Mouse (Mus musculus) neural tube, embryonic 14.5 days (tissue): ENCODE measurements around the gene Mob2. TPM values are rescaled to one million over a fixed set of nuclear protein-coding genes. Genes with fewer than 3 reads are reported as not detected.
A peak's percentile ranks its signal among the peaks of the same experiment; 100 is the strongest.

Experiments used
- ATAC-seq: fragments of 200-750 bp; cut with Nextera tagmentation; 2 replicates; pipeline ENCODE4 v1.8.0; 2017; ENCODE audit warnings: low read depth, mild to moderate bottlenecking, moderate TSS enrichment, moderate library complexity
- H3K27ac ChIP-seq: fragments of 300-500 bp; sonication (generic); 2 replicates; pipeline ENCODE4 v1.5.1; 2014; ENCODE audit warnings: low read depth, mild to moderate bottlenecking, control low read depth, low read length, moderate library complexity, mixed read lengths
- H3K27me3 ChIP-seq: fragments of 300-500 bp; sonication (generic); 2 replicates; pipeline ENCODE4 v1.6.1; 2014; ENCODE audit warnings: low read length; ENCODE audit not compliant: control insufficient read depth, insufficient read depth
- H3K36me3 ChIP-seq: fragments of 300-500 bp; sonication (generic); 2 replicates; pipeline ENCODE4 v1.6.1; 2014; ENCODE audit warnings: low read length, mixed read lengths; ENCODE audit not compliant: control insufficient read depth, insufficient read depth
- H3K4me1 ChIP-seq: fragments of 300-500 bp; sonication (generic); 2 replicates; pipeline ENCODE4 v1.6.1; 2014; ENCODE audit warnings: low read length; ENCODE audit not compliant: control insufficient read depth, insufficient read depth
- H3K4me2 ChIP-seq: fragments of 300-500 bp; sonication (generic); 2 replicates; pipeline ENCODE4 v1.6.1; 2014; ENCODE audit warnings: mild to moderate bottlenecking, low read depth, low read length, control low read depth
- H3K4me3 ChIP-seq: fragments of 300-500 bp; sonication (generic); 2 replicates; pipeline ENCODE4 v1.5.1; 2014; ENCODE audit warnings: low read depth, low read length, control low read depth, mixed read lengths
- H3K9ac ChIP-seq: fragments of 300-500 bp; sonication (generic); replicated peaks from 2 replicates; pipeline ENCODE4 v1.6.1; 2014; ENCODE audit warnings: low read depth, mild to moderate bottlenecking, control low read depth, low read length, mixed read lengths
- H3K9me3 ChIP-seq: fragments of 300-500 bp; sonication (generic); 2 replicates; pipeline ENCODE4 v1.6.1; 2016; ENCODE audit warnings: low read length; ENCODE audit not compliant: control insufficient read depth
- WGBS: fragments of 180-500 bp; shearing (Covaris S2); extraction: QIAGEN DNeasy Blood & Tissue Kit; methylation state at CpG from one replicate; pipeline ENCODE4 v1.1.7; 2014; 5-methylcytosine and 5-hydroxymethylcytosine counted together
- polyA plus RNA-seq: library from polyadenylated mRNA; unstranded; fragments of >200 nt; fragmentation: Nextera tagmentation; extraction: Ambion mirVana; gene quantifications from 2 replicates; pipeline ENCODE4 v1.2.1, GENCODE M21; 2014

Mob2 gene
- polyA plus RNA-seq, 1 experiment from 2014 or later: 50.5 TPM

DNA sequence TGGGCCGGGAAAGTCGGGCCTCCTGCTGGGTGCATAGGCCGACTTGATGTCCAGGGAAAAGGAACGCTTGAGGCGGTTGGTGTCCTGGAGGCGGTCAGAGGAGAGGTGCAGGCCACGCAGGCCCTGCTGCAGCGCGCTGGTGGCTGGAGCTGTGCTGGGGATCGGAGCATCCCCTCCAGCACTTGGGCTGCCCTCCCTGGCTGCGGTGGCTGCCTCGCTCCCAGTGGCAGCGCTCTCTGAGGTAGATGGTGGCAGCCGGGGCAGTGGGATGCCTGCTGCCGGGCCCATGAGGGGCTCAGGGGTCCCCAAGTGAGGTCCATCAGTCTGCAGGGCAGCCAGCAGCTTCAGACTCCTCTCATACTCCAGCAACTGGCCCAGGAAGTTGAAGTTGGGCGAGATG, 21.7 kb upstream of the Mob2 start:
- WGBS: 29% methylated on average over 16 of the region's 16 CpGs
- H3K27ac ChIP-seq: no peak overlapping the region
- H3K9me3 ChIP-seq: no peaks in the 10 kb centered on the region
- H3K36me3 ChIP-seq: peaks cover 52% of the 10 kb centered on the region
- no peak overlapping the region for H3K4me2 ChIP-seq
- ATAC-seq: no peak
- H3K9ac ChIP-seq: no peak overlapping the region
- 0 out of 2 replicates have a peak, but pooled peaks cover 3% of the 10 kb centered on the region for H3K4me1 ChIP-seq
- no peak overlapping the region for H3K4me3 ChIP-seq
- no peaks in the 10 kb centered on the region for H3K27me3 ChIP-seq

DNA sequence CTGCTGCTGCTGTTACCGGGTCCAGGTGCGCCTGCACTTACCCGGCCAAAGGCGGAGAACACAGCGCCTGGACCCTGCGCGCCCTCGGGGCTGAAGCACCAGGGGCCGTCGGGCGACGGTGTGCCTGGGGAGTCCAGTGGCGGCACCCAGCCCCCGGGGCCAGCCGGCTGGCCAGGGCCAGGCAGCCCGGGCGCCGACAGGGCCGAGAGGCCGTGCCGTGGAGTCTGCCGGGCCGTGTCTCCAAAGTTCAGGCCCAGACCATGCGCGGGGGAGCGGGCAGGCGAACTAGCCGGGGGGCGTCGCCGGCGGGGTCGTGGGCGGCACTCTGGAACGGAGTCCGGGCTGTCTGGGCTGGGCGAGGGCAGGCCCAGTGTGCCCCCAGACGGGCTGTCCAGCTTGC, 21.3 kb upstream of the Mob2 start:
- Histone ChIP-seq H3K4me2 (peak overlapping the region; percentile 9; the same call in 1 of the 2 replicates), H3K27ac (no peak overlapping the region), H3K27me3 (no peaks in the 10 kb centered on the region), H3K9ac (no peak overlapping the region), H3K36me3 (peaks cover 48% of the 10 kb centered on the region), H3K4me1 (0 out of 2 replicates have a peak, but pooled peaks cover 3% of the 10 kb centered on the region), H3K9me3 (no peaks in the 10 kb centered on the region), H3K4me3 (no peak overlapping the region)
- 11% methylated on average over 36 of the region's 38 CpGs for WGBS
- no peak for ATAC-seq

DNA sequence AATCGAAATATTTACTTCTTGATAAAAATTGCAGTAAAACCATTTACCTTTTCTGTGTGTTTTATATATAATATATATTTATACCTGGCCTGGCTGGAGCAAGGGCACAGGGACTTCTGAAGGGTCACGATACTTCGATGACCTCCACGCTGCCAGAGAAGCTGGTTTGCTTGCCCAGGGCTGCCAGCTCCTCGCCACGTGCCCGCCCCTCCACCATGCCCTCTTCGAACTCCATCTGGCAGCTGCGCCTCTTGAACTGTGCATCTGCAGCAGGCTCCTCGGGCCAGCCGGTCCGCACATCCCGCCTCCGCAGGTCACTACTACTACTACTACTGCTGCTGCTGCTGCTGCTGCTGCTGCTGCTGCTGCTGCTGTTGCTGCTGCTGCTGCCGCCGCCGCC, 20.9 kb upstream of the Mob2 start:
- Histone ChIP-seq H3K27me3 (no peaks in the 10 kb centered on the region), H3K9ac (no peak overlapping the region), H3K4me1 (0 out of 2 replicates have a peak, but pooled peaks cover 3% of the 10 kb centered on the region), H3K4me3 (no peak overlapping the region), H3K36me3 (peaks cover 43% of the 10 kb centered on the region), H3K27ac (no peak overlapping the region), H3K9me3 (no peaks in the 10 kb centered on the region), H3K4me2 (peak overlapping the region; percentile 9; the same call in 1 of the 2 replicates)
- WGBS: 32% methylated on average over 15 of the region's 17 CpGs
- ATAC-seq: no peak

DNA sequence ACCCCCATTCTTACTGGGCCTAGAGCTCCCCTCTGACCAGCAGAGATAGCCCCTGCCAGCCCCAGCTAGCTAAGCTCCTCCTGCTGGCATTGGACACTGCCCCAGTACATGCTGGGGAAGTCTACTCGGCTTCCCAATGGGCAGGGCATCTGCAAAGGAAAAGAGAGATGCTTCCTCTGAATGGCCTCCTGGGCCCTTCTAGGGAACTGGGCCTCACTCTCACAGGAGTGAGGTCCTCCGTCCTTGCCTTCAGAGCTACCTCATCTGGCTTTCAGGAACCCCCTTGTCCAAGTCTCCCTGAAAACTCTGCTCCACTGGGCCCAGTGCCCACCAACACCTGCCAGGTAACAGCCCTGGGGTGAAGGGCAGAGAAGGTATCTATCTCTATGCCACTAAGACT, 20.0 kb upstream of the Mob2 start:
- H3K27ac ChIP-seq: no peak overlapping the region
- H3K9me3 ChIP-seq: no peaks in the 10 kb centered on the region
- 0 out of 2 replicates have a peak, but pooled peaks cover 3% of the 10 kb centered on the region for H3K4me1 ChIP-seq
- H3K4me2 ChIP-seq: no peak overlapping the region
- 74% methylated on average over 2 of the region's 2 CpGs for WGBS
- no peak overlapping the region for H3K4me3 ChIP-seq
- H3K36me3 ChIP-seq: peaks cover 35% of the 10 kb centered on the region
- H3K9ac ChIP-seq: no peak overlapping the region
- no peaks in the 10 kb centered on the region for H3K27me3 ChIP-seq
- ATAC-seq: no peak

DNA sequence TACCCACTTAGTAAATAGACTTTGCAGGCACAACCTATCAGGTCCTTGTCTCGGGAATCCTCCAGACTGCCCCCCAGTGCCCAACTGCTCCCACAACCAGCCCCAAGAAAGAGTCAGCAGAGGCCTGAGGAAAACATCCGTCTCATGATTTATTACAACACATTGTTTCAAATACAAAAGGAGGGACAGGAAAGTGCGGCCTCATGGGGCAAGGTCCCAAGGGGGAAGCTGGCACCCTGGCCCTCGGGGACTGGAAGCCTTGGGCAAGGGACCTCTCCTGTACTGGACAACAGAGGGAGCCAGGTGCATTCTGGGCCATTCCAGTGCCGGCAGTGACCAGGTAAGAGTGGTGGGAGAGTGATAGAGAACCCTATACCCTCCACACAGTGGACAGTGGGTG, 18.5 kb upstream of the Mob2 start:
- 31% methylated on average over 5 of the region's 5 CpGs for WGBS
- Histone ChIP-seq H3K27ac (no peak overlapping the region), H3K9me3 (no peaks in the 10 kb centered on the region), H3K36me3 (peaks cover 27% of the 10 kb centered on the region), H3K4me2 (no peak overlapping the region), H3K9ac (no peak overlapping the region), H3K4me1 (0 out of 2 replicates have a peak, but pooled peaks cover 3% of the 10 kb centered on the region), H3K4me3 (no peak overlapping the region), H3K27me3 (no peaks in the 10 kb centered on the region)
- no peak for ATAC-seq

DNA sequence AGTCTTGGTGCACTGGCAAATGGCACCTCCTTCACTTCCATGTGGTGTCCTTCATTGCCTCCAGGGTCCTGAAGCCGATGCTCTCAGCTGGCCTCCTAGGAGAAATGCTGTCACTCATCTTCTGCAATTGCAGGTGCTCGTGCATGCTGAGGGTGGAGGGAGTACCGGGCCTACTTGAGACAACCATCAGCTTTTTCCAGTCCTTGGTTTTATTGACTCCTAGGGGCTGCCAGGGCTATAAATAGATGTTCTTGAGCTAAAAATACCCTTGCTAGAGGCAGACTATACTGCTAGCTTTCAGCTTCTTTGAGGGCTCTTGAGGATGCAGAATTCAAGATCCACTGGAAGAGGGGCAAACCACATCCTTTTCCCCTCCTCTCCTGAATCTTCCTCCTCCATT, 16.3 kb upstream of the Mob2 start:
- H3K27ac ChIP-seq: no peak overlapping the region
- no peaks in the 10 kb centered on the region for H3K27me3 ChIP-seq
- H3K36me3 ChIP-seq: peaks cover 13% of the 10 kb centered on the region
- no peak overlapping the region for H3K4me2 ChIP-seq
- H3K9me3 ChIP-seq: no peaks in the 10 kb centered on the region
- H3K4me3 ChIP-seq: no peak overlapping the region
- no peak overlapping the region for H3K9ac ChIP-seq
- WGBS: 61% methylated on average over 3 of the region's 3 CpGs
- 0 out of 2 replicates have a peak, but pooled peaks cover under 1% of the 10 kb centered on the region for H3K4me1 ChIP-seq
- ATAC-seq: peak; percentile 17; the same call in 1 of the 2 replicates

DNA sequence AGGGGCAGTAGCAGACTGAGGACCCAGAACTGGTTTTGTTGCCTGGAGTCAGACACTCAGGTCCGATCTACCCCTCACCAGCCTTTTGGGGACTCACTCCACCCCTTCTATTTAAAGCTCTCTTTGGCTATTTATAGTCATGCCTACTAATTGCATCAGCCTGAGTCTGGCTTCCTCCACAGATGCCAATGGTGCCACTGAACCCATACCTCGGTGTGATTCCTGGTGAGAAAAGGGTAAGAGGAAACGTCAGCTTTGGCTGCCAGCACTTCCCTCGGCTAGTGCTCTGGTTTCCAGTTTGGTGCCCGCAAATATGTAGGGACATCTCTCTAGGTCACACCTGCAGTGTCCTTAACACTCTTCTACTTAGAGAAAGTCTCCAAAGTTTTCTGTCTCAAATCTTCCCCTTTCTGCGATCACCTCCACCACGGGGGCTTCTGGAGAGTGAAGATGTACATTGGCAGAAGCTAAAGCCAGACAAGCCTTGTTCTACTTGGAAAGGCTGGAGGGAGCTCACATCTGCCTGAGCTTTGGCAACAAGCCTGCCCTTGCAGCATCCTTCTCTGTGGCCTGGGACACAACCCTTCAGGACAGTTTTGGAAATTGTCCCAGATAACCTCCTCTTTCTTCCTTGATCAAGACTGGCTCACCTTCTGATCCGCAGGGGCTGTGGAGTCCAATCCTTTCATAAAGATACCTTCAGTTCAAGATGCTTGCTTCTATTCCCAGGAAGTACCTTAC, 13.5 kb upstream of the Mob2 start:
- no peak for ATAC-seq
- no peak overlapping the region for H3K27ac ChIP-seq
- H3K4me1 ChIP-seq: no peaks in the 10 kb centered on the region
- no peak overlapping the region for H3K9ac ChIP-seq
- no peaks in the 10 kb centered on the region for H3K27me3 ChIP-seq
- no peaks in the 10 kb centered on the region for H3K9me3 ChIP-seq
- no peak overlapping the region for H3K4me2 ChIP-seq
- 78% methylated on average over 8 of the region's 8 CpGs for WGBS
- no peak overlapping the region for H3K4me3 ChIP-seq
- H3K36me3 ChIP-seq: no peaks in the 10 kb centered on the region

DNA sequence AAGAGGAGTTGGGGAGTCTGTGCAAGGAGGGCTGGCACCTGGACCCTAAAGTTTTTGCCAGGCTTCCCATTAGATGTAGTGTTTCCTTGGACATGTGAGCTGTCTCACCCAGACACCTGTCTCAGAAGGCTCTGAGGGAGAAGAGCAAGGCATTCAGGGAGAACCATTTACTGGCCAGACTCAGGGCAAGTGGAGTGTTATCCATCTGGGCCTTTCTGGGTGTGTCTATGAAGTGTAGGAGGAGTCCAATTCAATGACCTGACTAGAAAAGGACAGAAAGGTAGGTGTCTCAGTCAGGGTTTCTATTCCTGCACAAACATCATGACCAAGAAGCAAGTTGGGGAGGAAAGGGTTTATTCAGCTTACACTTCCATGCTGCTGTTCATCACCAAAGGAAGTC, 10.9 kb upstream of the Mob2 start:
- H3K9me3 ChIP-seq: no peaks in the 10 kb centered on the region
- ATAC-seq: no peak

DNA sequence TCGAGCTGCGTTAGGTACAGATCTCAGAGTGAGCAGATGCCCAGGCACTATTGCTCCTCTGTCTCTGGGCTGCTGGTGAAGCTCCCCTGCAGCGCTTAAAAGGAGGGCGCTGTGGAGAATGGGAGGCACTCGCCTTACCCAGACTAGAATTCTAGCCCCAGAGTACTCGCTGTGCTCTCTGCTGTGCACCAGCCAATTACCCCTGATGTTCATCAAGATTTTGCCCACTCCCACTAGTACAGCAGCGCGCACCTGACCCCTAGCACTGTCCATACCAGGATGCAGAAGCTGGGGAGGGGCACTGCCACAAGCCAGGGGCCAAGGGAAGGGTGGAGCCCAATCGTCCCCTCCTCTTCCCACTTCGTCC, 10.3 kb upstream of the Mob2 start:
- Histone ChIP-seq H3K9ac (peak overlapping the region; percentile 32; the same call in 1 of the 2 replicates), H3K36me3 (no peaks in the 10 kb centered on the region), H3K9me3 (no peaks in the 10 kb centered on the region), H3K27me3 (no peaks in the 10 kb centered on the region), H3K27ac (no peak overlapping the region), H3K4me2 (peak overlapping the region; percentile 46), H3K4me3 (peak overlapping the region; percentile 16; the same call in 1 of the 2 replicates), H3K4me1 (no peaks in the 10 kb centered on the region)
- 4% methylated on average over 10 of the region's 10 CpGs for WGBS
- ATAC-seq: peak; percentile 78

More for the DNA sequence above, 10.9 kb upstream of the Mob2 start:
- Histone ChIP-seq H3K9ac (no peak overlapping the region), H3K4me3 (no peak overlapping the region), H3K27ac (no peak overlapping the region), H3K27me3 (no peaks in the 10 kb centered on the region), H3K4me2 (no peak overlapping the region), H3K4me1 (no peaks in the 10 kb centered on the region), H3K36me3 (no peaks in the 10 kb centered on the region)
